Mouse (Mus musculus) lung, embryonic 14.5 days (tissue): ENCODE data around the gene Idh3a. TPM values are rescaled to one million over a fixed set of nuclear protein-coding genes. Genes with fewer than 3 reads are reported as not detected.

Source experiments
- ATAC-seq: fragments of 200-750 bp; cut with Nextera tagmentation; 2 replicates; pipeline ENCODE4 v1.8.0; 2017; ENCODE audit warnings: mild to moderate bottlenecking, moderate TSS enrichment, moderate library complexity; ENCODE audit not compliant: insufficient read depth
- DNase-seq: peaks from one replicate; pipeline ENCODE4 v3.0.0-alpha.2; 2015
- H3K27ac ChIP-seq: fragments of 300-500 bp; sonication (generic); 2 replicates; pipeline ENCODE4 v1.5.1; 2014; ENCODE audit warnings: low read depth, mild to moderate bottlenecking, moderate library complexity
- H3K27me3 ChIP-seq: fragments of 300-500 bp; sonication (generic); 2 replicates; pipeline ENCODE4 v1.6.1; 2014; ENCODE audit warnings: low read length, control low read depth; ENCODE audit not compliant: insufficient read depth
- H3K36me3 ChIP-seq: fragments of 300-500 bp; sonication (generic); 2 replicates; pipeline ENCODE4 v1.6.1; 2014; ENCODE audit warnings: control low read depth; ENCODE audit not compliant: insufficient read depth
- H3K4me1 ChIP-seq: fragments of 300-500 bp; sonication (generic); 2 replicates; pipeline ENCODE4 v1.6.1; 2014; ENCODE audit warnings: antibody characterized with exemption, control low read depth; ENCODE audit not compliant: insufficient read depth
- H3K4me2 ChIP-seq: fragments of 300-500 bp; sonication (generic); 2 replicates; pipeline ENCODE4 v1.6.1; 2014; ENCODE audit warnings: mild to moderate bottlenecking
- H3K4me3 ChIP-seq: fragments of 300-500 bp; sonication (generic); 2 replicates; pipeline ENCODE4 v1.5.1; 2014; ENCODE audit warnings: low read depth, low read length
- H3K9ac ChIP-seq: fragments of 300-500 bp; sonication (generic); 2 replicates; pipeline ENCODE4 v1.6.1; 2014
- H3K9me3 ChIP-seq: fragments of 300-500 bp; sonication (generic); 2 replicates; pipeline ENCODE4 v1.6.1; 2016; ENCODE audit warnings: low read depth, low read length, control low read depth
- CTCF ChIP-seq: IDR thresholded peaks from 2 replicates; pipeline ENCODE4 v1.5.1; 2016; ENCODE audit warnings: antibody characterized with exemption, low read depth
- WGBS: fragments of 180-500 bp; shearing (Covaris S2); extraction: QIAGEN DNeasy Blood & Tissue Kit; methylation state at CpG from one replicate; pipeline ENCODE4 v1.1.7; 2014; 5-methylcytosine and 5-hydroxymethylcytosine counted together
- polyA plus RNA-seq: library from polyadenylated mRNA; unstranded; fragments of >200 nt; fragmentation: Nextera tagmentation; extraction: Ambion mirVana; gene quantifications from 2 replicates; pipeline ENCODE4 v1.2.1, GENCODE M21; 2014

Gene Idh3a
- polyA plus RNA-seq, 1 experiment from 2014 or later, result 106 TPM

GRCm38 (mm10) chr9:54646252-54646651 lies 60.1 kb downstream of the Idh3a start:
- Histone ChIP-seq H3K27me3 (no peaks in the 10 kb centered on the region), H3K4me1 (no peaks in the 10 kb centered on the region), H3K4me2 (no peak overlapping the region), H3K9ac (no peak overlapping the region), H3K9me3 (no peaks in the 10 kb centered on the region), H3K4me3 (no peak overlapping the region), H3K27ac (no peak overlapping the region), H3K36me3 (no peaks in the 10 kb centered on the region)
- 70% methylated on average over 9 of the region's 9 CpGs for whole genome bisulfite sequencing
- ATAC-seq (no peak), DNase-seq (no peak)
- TF ChIP-seq CTCF, result no peak

- no peak for TF ChIP-seq CTCF
- Histone ChIP-seq H3K27me3 (no peaks in the 10 kb centered on the region), H3K4me2 (no peak overlapping the region), H3K9ac (no peak overlapping the region), H3K4me1 (no peaks in the 10 kb centered on the region), H3K36me3 (no peaks in the 10 kb centered on the region), H3K9me3 (no peaks in the 10 kb centered on the region), H3K4me3 (no peak overlapping the region), H3K27ac (no peak overlapping the region)
- ATAC-seq (no peak), DNase-seq (no peak)
- 48% methylated on average over 2 of the region's 2 CpGs for WGBS
These were observed 61.3 kb downstream of the Idh3a start for GRCm38 (mm10) chr9:54647456-54647855.

DNA sequence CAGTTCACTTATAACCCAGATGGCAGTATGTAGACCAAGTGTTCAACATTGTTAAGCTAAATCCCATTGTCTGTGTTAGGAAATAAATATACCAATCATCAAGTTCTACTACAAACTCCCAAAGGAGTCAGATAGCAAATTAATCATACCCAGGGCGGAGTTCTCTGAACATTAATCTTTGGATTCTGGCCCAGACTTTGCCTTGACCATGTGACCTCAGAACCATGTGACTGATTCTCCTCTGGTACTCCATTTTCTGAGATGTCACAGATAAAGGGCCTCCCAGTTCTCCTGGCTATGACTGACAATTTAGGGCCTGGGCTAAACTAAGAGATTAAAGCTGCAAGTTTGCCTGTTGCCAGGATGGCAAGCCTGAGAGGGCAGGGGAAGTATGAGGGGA lies 63.2 kb downstream of the Idh3a start:
- no peaks in the 10 kb centered on the region for H3K4me1 ChIP-seq
- no peak overlapping the region for H3K27ac ChIP-seq
- H3K9ac ChIP-seq, result no peak overlapping the region
- no peaks in the 10 kb centered on the region for H3K9me3 ChIP-seq
- no peak overlapping the region for H3K4me3 ChIP-seq
- 74% methylated on average over 1 of the region's 1 CpGs for WGBS
- ATAC-seq (no peak), DNase-seq (no peak)
- no peak overlapping the region for H3K4me2 ChIP-seq
- H3K27me3 ChIP-seq, result no peaks in the 10 kb centered on the region
- no peak for TF ChIP-seq CTCF
- no peaks in the 10 kb centered on the region for H3K36me3 ChIP-seq

GRCm38 (mm10) chr9:54652778-54653177 lies 66.6 kb downstream of the Idh3a start:
- Histone ChIP-seq H3K9ac (no peak overlapping the region), H3K36me3 (no peaks in the 10 kb centered on the region), H3K27ac (no peak overlapping the region), H3K4me3 (no peak overlapping the region), H3K4me2 (no peak overlapping the region), H3K9me3 (no peaks in the 10 kb centered on the region), H3K4me1 (no peaks in the 10 kb centered on the region), H3K27me3 (no peaks in the 10 kb centered on the region)
- WGBS, result 74% methylated on average over 2 of the region's 2 CpGs
- ATAC-seq (no peak), DNase-seq (no peak)
- no peak for TF ChIP-seq CTCF

Other genes starting within 250 kb of the Idh3a start
- 4.3 and 4.6 TPM in 2 replicates for gene Dmxl2, start 84.7 kb upstream of the Idh3a start, polyA plus RNA-seq
- not detected in 2 replicates for gene Sh2d7, start 47.4 kb upstream of the Idh3a start, polyA plus RNA-seq
- gene Cib2, start 26.1 kb upstream of the Idh3a start, polyA plus RNA-seq, result 14.1 and 15.3 TPM in 2 replicates
- gene Acsbg1, start 75.5 kb downstream of the Idh3a start, polyA plus RNA-seq, result 0.31 and 0.32 TPM in 2 replicates
- 6.1 and 6.3 TPM in 2 replicates for gene Dnaja4, start 112.5 kb downstream of the Idh3a start, polyA plus RNA-seq
- 148 and 156 TPM in 2 replicates for gene Wdr61, start 148.2 kb downstream of the Idh3a start, polyA plus RNA-seq
- gene Crabp1, start 178.4 kb downstream of the Idh3a start, polyA plus RNA-seq, result 13.2 and 15.1 TPM in 2 replicates